Mouse (Mus musculus) hindlimb bud, embryonic 11.5 days (tissue): ENCODE results near the gene Gm20896.
"Not testable (repeated sequence)": the region's sequence is repeated elsewhere in the genome, so short reads cannot be mapped to it uniquely, and the experiment has no call there.

Experiments
- DNase-seq: peaks from one replicate; pipeline ENCODE4 v3.0.0-alpha.2; 2012; ENCODE audit warnings: low read depth, low spot score; ENCODE audit errors: extremely low spot score

Gene Gm20896

GRCm38 (mm10) chrY:35921426-35921825 is at the start of gene Gm20896:
Gene Gm20896, minus strand, starts transcription at chrY:35921526.
- not testable (repeated sequence) for DNase-seq
